Mouse (Mus musculus): ENCODE results near the gene Ptx4. TPM values are rescaled to one million over a fixed set of nuclear protein-coding genes. Genes with fewer than 3 reads are reported as not detected.

Ptx4 gene
- polyA plus RNA-seq, 1 experiment from 2014 or later = not detected

- Histone ChIP-seq H3K4me1 (no peaks in the 10 kb centered on the region), H3K4me3 (no peak overlapping the region), H3K27ac (replicated peaks) (no peak overlapping the region), H3K9me3 (no peaks in the 10 kb centered on the region), H3K9ac (replicated peaks) (no peak overlapping the region), H3K27me3 (no peaks in the 10 kb centered on the region), H3K4me2 (replicated peaks) (no peak overlapping the region), H3K36me3 (peaks cover 58% of the 10 kb centered on the region)
- WGBS = 89% methylated on average over 2 of the region's 2 CpGs
- no peak for ATAC-seq (ENCODE audit: low FRiP score, low read depth)
Measured at GRCm38 (mm10) chr17:25096221-25096620, 24.3 kb upstream of the Ptx4 start.

- no peaks in the 10 kb centered on the region for H3K27me3 ChIP-seq
- H3K9me3 ChIP-seq = no peaks in the 10 kb centered on the region
- no peak overlapping the region for H3K27ac ChIP-seq (replicated peaks)
- H3K4me1 ChIP-seq = no peaks in the 10 kb centered on the region
- 91% methylated on average over 6 of the region's 6 CpGs for WGBS
- no peak overlapping the region for H3K4me3 ChIP-seq
- no peak overlapping the region for H3K4me2 ChIP-seq (replicated peaks)
- no peak for ATAC-seq (ENCODE audit: low FRiP score, low read depth)
- H3K36me3 ChIP-seq = peaks cover 76% of the 10 kb centered on the region
- no peak overlapping the region for H3K9ac ChIP-seq (replicated peaks)
Measured at GRCm38 (mm10) chr17:25100052-25100451, 20.5 kb upstream of the Ptx4 start.

- Histone ChIP-seq H3K36me3 (peaks cover 89% of the 10 kb centered on the region), H3K9me3 (no peaks in the 10 kb centered on the region), H3K4me1 (no peaks in the 10 kb centered on the region), H3K27me3 (no peaks in the 10 kb centered on the region), H3K27ac (replicated peaks) (no peak overlapping the region), H3K9ac (replicated peaks) (no peak overlapping the region), H3K4me3 (no peak overlapping the region), H3K4me2 (replicated peaks) (no peak overlapping the region)
- ATAC-seq (ENCODE audit: low FRiP score, low read depth) = no peak
- 94% methylated on average over 11 of the region's 11 CpGs for WGBS
Measured at GRCm38 (mm10) chr17:25101338-25101737, 19.2 kb upstream of the Ptx4 start.

GRCm38 (mm10) chr17:25107786-25108185 is 12.8 kb upstream of the Ptx4 start:
- no peak overlapping the region for H3K27ac ChIP-seq (replicated peaks)
- no peak overlapping the region for H3K4me2 ChIP-seq (replicated peaks)
- no peak overlapping the region for H3K9ac ChIP-seq (replicated peaks)
- H3K36me3 ChIP-seq = peaks cover 83% of the 10 kb centered on the region
- H3K4me3 ChIP-seq = no peak overlapping the region
- no peaks in the 10 kb centered on the region for H3K27me3 ChIP-seq
- 92% methylated on average over 6 of the region's 16 CpGs for WGBS
- no peaks in the 10 kb centered on the region for H3K4me1 ChIP-seq
- H3K9me3 ChIP-seq = no peaks in the 10 kb centered on the region
- no peak for ATAC-seq (ENCODE audit: low FRiP score, low read depth)

GRCm38 (mm10) chr17:25109578-25109977 is 11.0 kb upstream of the Ptx4 start:
- Histone ChIP-seq H3K4me1 (peaks cover 4% of the 10 kb centered on the region), H3K36me3 (peaks cover 74% of the 10 kb centered on the region), H3K4me3 (no peak overlapping the region), H3K4me2 (replicated peaks) (no peak overlapping the region), H3K9me3 (no peaks in the 10 kb centered on the region), H3K9ac (replicated peaks) (no peak overlapping the region), H3K27me3 (no peaks in the 10 kb centered on the region), H3K27ac (replicated peaks) (no peak overlapping the region)
- no peak for ATAC-seq (ENCODE audit: low FRiP score, low read depth)
- WGBS = 84% methylated on average over 2 of the region's 2 CpGs

- H3K27ac ChIP-seq (replicated peaks) = no peak overlapping the region
- peaks cover 64% of the 10 kb centered on the region for H3K36me3 ChIP-seq
- H3K9me3 ChIP-seq = no peaks in the 10 kb centered on the region
- peaks cover 12% of the 10 kb centered on the region for H3K4me1 ChIP-seq
- H3K27me3 ChIP-seq = no peaks in the 10 kb centered on the region
- H3K4me3 ChIP-seq = no peak overlapping the region
- H3K9ac ChIP-seq (replicated peaks) = no peak overlapping the region
- ATAC-seq (ENCODE audit: low FRiP score, low read depth) = no peak
- no peak overlapping the region for H3K4me2 ChIP-seq (replicated peaks)
- 99% methylated on average over 6 of the region's 6 CpGs for WGBS
Measured at GRCm38 (mm10) chr17:25110590-25110989, 10.0 kb upstream of the Ptx4 start.

- no peaks in the 10 kb centered on the region for H3K9me3 ChIP-seq
- no peak overlapping the region for H3K9ac ChIP-seq (replicated peaks)
- WGBS = 90% methylated on average over 5 of the region's 5 CpGs
- no peak overlapping the region for H3K4me2 ChIP-seq (replicated peaks)
- no peak for ATAC-seq (ENCODE audit: low FRiP score, low read depth)
- H3K27ac ChIP-seq (replicated peaks) = no peak overlapping the region
- peaks cover 58% of the 10 kb centered on the region for H3K36me3 ChIP-seq
- H3K4me3 ChIP-seq = no peak overlapping the region
- H3K27me3 ChIP-seq = no peaks in the 10 kb centered on the region
- peaks cover 15% of the 10 kb centered on the region for H3K4me1 ChIP-seq
Measured at GRCm38 (mm10) chr17:25111220-25111619, 9.3 kb upstream of the Ptx4 start.

- Histone ChIP-seq H3K27me3 (no peaks in the 10 kb centered on the region), H3K9me3 (no peaks in the 10 kb centered on the region), H3K27ac (replicated peaks) (no peak overlapping the region), H3K9ac (replicated peaks) (no peak overlapping the region), H3K36me3 (peaks cover 51% of the 10 kb centered on the region), H3K4me3 (no peak overlapping the region), H3K4me2 (replicated peaks) (no peak overlapping the region), H3K4me1 (peaks cover 17% of the 10 kb centered on the region)
- 87% methylated on average over 8 of the region's 8 CpGs for WGBS
- ATAC-seq (ENCODE audit: low FRiP score, low read depth) = no peak
Measured at GRCm38 (mm10) chr17:25111739-25112422, 8.7 kb upstream of the Ptx4 start.

GRCm38 (mm10) chr17:25112423-25112810 is 8.1 kb upstream of the Ptx4 start:
- Histone ChIP-seq H3K4me3 (no peak overlapping the region), H3K27me3 (no peaks in the 10 kb centered on the region), H3K36me3 (peaks cover 46% of the 10 kb centered on the region), H3K9me3 (no peaks in the 10 kb centered on the region), H3K4me1 (peaks cover 17% of the 10 kb centered on the region), H3K27ac (replicated peaks) (no peak overlapping the region), H3K4me2 (replicated peaks) (no peak overlapping the region), H3K9ac (replicated peaks) (no peak overlapping the region)
- 85% methylated on average over 3 of the region's 3 CpGs for WGBS
- ATAC-seq (ENCODE audit: low FRiP score, low read depth) = no peak

- peak; percentile 62; the same call in 1 of the 2 replicates for ATAC-seq (ENCODE audit: low FRiP score, low read depth)
- H3K4me1 ChIP-seq = peaks cover 17% of the 10 kb centered on the region
- H3K9ac ChIP-seq (replicated peaks) = peak overlapping the region; percentile 75
- no peaks in the 10 kb centered on the region for H3K27me3 ChIP-seq
- H3K27ac ChIP-seq (replicated peaks) = peak overlapping the region; percentile 91
- peak overlapping the region; percentile 63 for H3K4me3 ChIP-seq
- peaks cover 21% of the 10 kb centered on the region for H3K36me3 ChIP-seq
- 13% methylated on average over 23 of the region's 23 CpGs for WGBS
- H3K4me2 ChIP-seq (replicated peaks) = peak overlapping the region; percentile 99
- H3K9me3 ChIP-seq = no peaks in the 10 kb centered on the region
Measured at GRCm38 (mm10) chr17:25114908-25115645, 5.5 kb upstream of the Ptx4 start.

GRCm38 (mm10) chr17:25115664-25116432 is 4.7 kb upstream of the Ptx4 start, which contains the start of gene Telo2:
Gene Telo2, minus strand, starts transcription at chr17:25115967.
- peaks cover 6% of the 10 kb centered on the region for H3K27me3 ChIP-seq
- peak within 1 kb of the TSS; percentile 99 for H3K4me2 ChIP-seq (replicated peaks)
- peak within 1 kb of the TSS; percentile 75 for H3K9ac ChIP-seq (replicated peaks)
- peak within 1 kb of the TSS; percentile 91 for H3K27ac ChIP-seq (replicated peaks)
- peaks cover 17% of the 10 kb centered on the region for H3K4me1 ChIP-seq
- H3K9me3 ChIP-seq = no peaks in the 10 kb centered on the region
- WGBS = 6% methylated on average over 40 of the region's 40 CpGs
- H3K4me3 ChIP-seq = peak within 1 kb of the TSS; percentile 63
- peaks cover 14% of the 10 kb centered on the region for H3K36me3 ChIP-seq
- peak; percentile 94 for ATAC-seq (ENCODE audit: low FRiP score, low read depth)

- Histone ChIP-seq H3K27ac (replicated peaks) (no peak overlapping the region), H3K9me3 (no peaks in the 10 kb centered on the region), H3K36me3 (peaks cover 10% of the 10 kb centered on the region), H3K4me2 (replicated peaks) (no peak overlapping the region), H3K4me1 (peaks cover 17% of the 10 kb centered on the region), H3K4me3 (no peak overlapping the region), H3K9ac (replicated peaks) (no peak overlapping the region), H3K27me3 (peaks cover 6% of the 10 kb centered on the region)
- no peak for ATAC-seq (ENCODE audit: low FRiP score, low read depth)
- WGBS = 43% methylated on average over 4 of the region's 4 CpGs
Measured at GRCm38 (mm10) chr17:25117263-25117662, 3.3 kb upstream of the Ptx4 start.
